Mouse (Mus musculus) limb, embryonic 14.5 days (tissue): ENCODE measurements around the gene Pik3c2a. TPM values are rescaled to one million over a fixed set of nuclear protein-coding genes. Genes with fewer than 3 reads are reported as not detected.

Experiments used
- ATAC-seq: fragments of 200-750 bp; cut with Nextera tagmentation; 2 replicates; pipeline ENCODE4 v1.8.0; 2017; ENCODE audit warnings: low read depth, moderate number of reproducible peaks, moderate TSS enrichment; ENCODE audit not compliant: low FRiP score
- DNase-seq: peaks from one replicate; pipeline ENCODE4 v3.0.0-alpha.2; 2015; ENCODE audit warnings: low spot score
- H3K27ac ChIP-seq: fragments of 300-500 bp; sonication (generic); replicated peaks from 2 replicates; pipeline ENCODE4 v1.5.1; 2014; ENCODE audit warnings: low read depth, mild to moderate bottlenecking, low read length, moderate library complexity, mixed read lengths
- H3K27me3 ChIP-seq: fragments of 300-500 bp; sonication (generic); 2 replicates; pipeline ENCODE4 v1.6.1; 2014; ENCODE audit warnings: low read length, mixed read lengths; ENCODE audit not compliant: control insufficient read depth, insufficient read depth
- H3K36me3 ChIP-seq: fragments of 300-500 bp; sonication (generic); 2 replicates; pipeline ENCODE4 v1.6.1; 2014; ENCODE audit warnings: mild to moderate bottlenecking, low read length, moderate library complexity, mixed read lengths; ENCODE audit not compliant: control insufficient read depth, insufficient read depth
- H3K4me1 ChIP-seq: fragments of 300-500 bp; sonication (generic); 2 replicates; pipeline ENCODE4 v1.6.1; 2014; ENCODE audit warnings: antibody characterized with exemption, low read length, mixed read lengths; ENCODE audit not compliant: control insufficient read depth, insufficient read depth
- H3K4me2 ChIP-seq: fragments of 300-500 bp; sonication (generic); replicated peaks from 2 replicates; pipeline ENCODE4 v1.6.1; 2014; ENCODE audit warnings: low read depth, mild to moderate bottlenecking, low read length, moderate library complexity; ENCODE audit not compliant: severe bottlenecking
- H3K4me3 ChIP-seq: fragments of 300-500 bp; sonication (generic); replicated peaks from 2 replicates; pipeline ENCODE4 v1.5.1; 2014; ENCODE audit warnings: low read length
- H3K9ac ChIP-seq: fragments of 300-500 bp; sonication (generic); 2 replicates; pipeline ENCODE4 v1.6.1; 2014; ENCODE audit warnings: mild to moderate bottlenecking, low read depth, low read length, moderate library complexity; ENCODE audit not compliant: severe bottlenecking
- H3K9me3 ChIP-seq: fragments of 300-500 bp; sonication (generic); 2 replicates; pipeline ENCODE4 v1.6.1; 2016; ENCODE audit warnings: low read length; ENCODE audit not compliant: control insufficient read depth
- POLR2A ChIP-seq: fragments of 200-500 bp; IDR thresholded peaks from 2 replicates; pipeline ENCODE4 v1.8.0; 2012; ENCODE audit warnings: inconsistent platforms, mild to moderate bottlenecking, moderate library complexity, borderline replicate concordance; ENCODE audit not compliant: insufficient read depth, insufficient read length; ENCODE audit errors: extremely low read depth
- WGBS: fragments of 180-500 bp; shearing (Covaris S2); extraction: QIAGEN DNeasy Blood & Tissue Kit; methylation state at CpG from one replicate; pipeline ENCODE4 v1.1.7; 2014; 5-methylcytosine and 5-hydroxymethylcytosine counted together
- polyA plus RNA-seq, 2 experiments: library from polyadenylated mRNA; depleted of rRNA in 1 of 2; stranded (reverse) in 1 of 2; unstranded in 1 of 2; fragments of >200 nt; fragmentation: Nextera tagmentation in 1 of 2; extraction: Ambion mirVana in 1 of 2; gene quantifications; 2 replicates each; pipeline versions ENCODE4 v1.2.1 to v1.2.3; 2012 to 2014

Pik3c2a gene
- polyA plus RNA-seq, 2 experiments, result 21.8 to 22.9 TPM

- Histone ChIP-seq H3K9ac (no peak overlapping the region), H3K4me2 (no peak overlapping the region), H3K27ac (no peak overlapping the region), H3K9me3 (no peaks in the 10 kb centered on the region), H3K4me3 (no peak overlapping the region), H3K36me3 (no peaks in the 10 kb centered on the region), H3K4me1 (no peaks in the 10 kb centered on the region), H3K27me3 (no peaks in the 10 kb centered on the region)
- ATAC-seq (no peak), DNase-seq (no peak)
- no peak for TF ChIP-seq POLR2A
- WGBS, result 77% methylated on average over 2 of the region's 2 CpGs
Measured at GRCm38 (mm10) chr7:116298851-116299250, 144.4 kb downstream of the Pik3c2a start.

- Histone ChIP-seq H3K36me3 (no peaks in the 10 kb centered on the region), H3K9ac (no peak overlapping the region), H3K4me2 (no peak overlapping the region), H3K27ac (no peak overlapping the region), H3K27me3 (no peaks in the 10 kb centered on the region), H3K4me1 (no peaks in the 10 kb centered on the region), H3K9me3 (no peaks in the 10 kb centered on the region), H3K4me3 (no peak overlapping the region)
- DNase-seq (no peak), ATAC-seq (no peak)
- WGBS, result 74% methylated on average over 10 of the region's 10 CpGs
- no peak for TF ChIP-seq POLR2A
Measured at GRCm38 (mm10) chr7:116298389-116298788, 144.9 kb downstream of the Pik3c2a start.

- Histone ChIP-seq H3K27me3 (no peaks in the 10 kb centered on the region), H3K9ac (no peak overlapping the region), H3K4me2 (no peak overlapping the region), H3K27ac (no peak overlapping the region), H3K36me3 (no peaks in the 10 kb centered on the region), H3K4me3 (no peak overlapping the region), H3K9me3 (no peaks in the 10 kb centered on the region), H3K4me1 (no peaks in the 10 kb centered on the region)
- no peak for TF ChIP-seq POLR2A
- ATAC-seq (no peak), DNase-seq (no peak)
- WGBS, result 37% methylated on average over 3 of the region's 3 CpGs
Measured at GRCm38 (mm10) chr7:116294961-116295360, 148.3 kb downstream of the Pik3c2a start.

- Histone ChIP-seq H3K36me3 (no peaks in the 10 kb centered on the region), H3K4me1 (peaks cover 2% of the 10 kb centered on the region; the same call in 1 of the 2 replicates), H3K4me2 (no peak overlapping the region), H3K9me3 (no peaks in the 10 kb centered on the region), H3K27me3 (no peaks in the 10 kb centered on the region), H3K4me3 (no peak overlapping the region), H3K27ac (no peak overlapping the region), H3K9ac (no peak overlapping the region)
- WGBS, result 44% methylated on average over 5 of the region's 5 CpGs
- no peak for ATAC-seq
- no peak for TF ChIP-seq POLR2A
- DNase-seq, result no peak
Measured at GRCm38 (mm10) chr7:116292377-116292776, 150.9 kb downstream of the Pik3c2a start.

- H3K36me3 ChIP-seq, result no peaks in the 10 kb centered on the region
- H3K9me3 ChIP-seq, result no peaks in the 10 kb centered on the region
- peaks cover 11% of the 10 kb centered on the region for H3K4me1 ChIP-seq
- 85% methylated on average over 1 of the region's 1 CpGs for WGBS
- no peak overlapping the region for H3K27ac ChIP-seq
- TF ChIP-seq POLR2A, result no peak
- DNase-seq, result no peak
- no peak overlapping the region for H3K4me2 ChIP-seq
- H3K4me3 ChIP-seq, result no peak overlapping the region
- H3K9ac ChIP-seq, result no peak overlapping the region
- ATAC-seq, result no peak
- H3K27me3 ChIP-seq, result no peaks in the 10 kb centered on the region
Measured at GRCm38 (mm10) chr7:116290559-116290958, 152.7 kb downstream of the Pik3c2a start.

- no peak for DNase-seq
- Histone ChIP-seq H3K4me1 (peaks cover 11% of the 10 kb centered on the region), H3K4me3 (no peak overlapping the region), H3K36me3 (no peaks in the 10 kb centered on the region), H3K9me3 (no peaks in the 10 kb centered on the region), H3K4me2 (no peak overlapping the region), H3K27ac (no peak overlapping the region), H3K9ac (no peak overlapping the region), H3K27me3 (no peaks in the 10 kb centered on the region)
- no peak for TF ChIP-seq POLR2A
- ATAC-seq, result no peak
- WGBS, result 92% methylated on average over 3 of the region's 3 CpGs
Measured at GRCm38 (mm10) chr7:116288996-116289395, 154.3 kb downstream of the Pik3c2a start.
